Mouse (Mus musculus): ENCODE measurements around the gene Krt27.

Krt27 gene

DNA sequence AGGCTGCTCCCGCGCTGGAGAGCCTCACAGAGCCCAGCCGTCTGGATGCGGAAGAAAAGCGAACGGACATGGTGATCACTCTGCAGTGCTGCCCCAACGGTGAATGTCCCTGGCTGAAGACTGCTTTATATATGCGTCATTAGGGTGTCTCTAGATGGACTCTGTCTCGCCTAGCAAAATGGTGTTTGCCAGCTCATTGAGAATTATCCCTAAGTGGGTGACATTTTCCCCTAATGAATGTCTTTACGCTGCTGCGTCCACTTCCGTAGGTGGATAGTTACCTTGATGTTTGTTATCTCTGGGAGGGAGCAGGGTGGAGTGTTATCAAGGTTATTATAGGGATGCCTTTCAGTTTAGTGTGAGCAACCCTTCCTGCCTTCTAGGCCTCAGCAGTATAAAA is at the start of gene Krt27:
Gene Krt27 (minus strand): TSS at position 101 of the 400 bp plus-strand sequence.
- no peak for DNase-seq

- no peak for DNase-seq
Observed at GRCm38 (mm10) chr11:99399956-99400549, 49.1 kb upstream of the Krt27 start.

DNA sequence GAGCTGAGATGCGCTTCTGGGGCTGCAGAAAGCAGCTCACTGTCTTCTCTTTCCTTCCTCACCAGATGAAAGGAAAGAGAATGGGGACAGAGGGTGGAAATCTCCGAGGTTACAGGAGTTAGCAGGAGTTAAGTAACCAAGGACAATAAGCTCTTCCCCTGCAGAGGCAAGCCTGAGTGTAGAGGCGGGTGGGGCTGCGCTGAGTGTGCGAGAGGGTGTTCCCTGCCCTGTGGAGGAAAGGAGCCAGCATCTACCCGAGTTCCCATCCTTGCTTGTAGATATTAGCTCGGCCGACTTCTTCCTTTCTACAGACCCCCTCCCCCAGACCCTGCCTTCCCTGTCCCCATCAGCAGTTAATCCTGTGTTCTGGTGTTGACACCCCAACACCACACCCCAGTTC is 47.9 kb upstream of the Krt27 start:
- no peak for DNase-seq

- DNase-seq: no peak
Observed at GRCm38 (mm10) chr11:99398084-99398483, 47.2 kb upstream of the Krt27 start.

DNA sequence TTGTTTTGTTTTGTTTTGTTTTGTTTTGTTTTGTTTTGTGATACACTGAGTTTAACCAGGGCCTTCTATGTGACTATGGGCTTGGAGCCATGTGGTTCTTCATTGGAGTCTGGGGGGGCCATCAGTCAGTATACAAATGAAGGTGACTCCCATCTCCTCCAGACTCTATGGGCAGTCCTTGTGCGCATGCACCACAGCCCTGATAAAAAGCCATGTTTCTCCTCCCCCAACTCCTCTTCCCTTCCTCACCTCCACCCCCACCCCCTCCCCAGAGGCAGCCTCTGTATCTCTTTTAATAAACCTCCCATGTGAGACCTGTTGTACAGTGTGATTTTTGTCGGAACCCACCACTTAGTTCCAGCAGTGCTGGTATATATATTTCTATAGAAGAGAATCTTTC is 45.8 kb upstream of the Krt27 start:
- DNase-seq: no peak

- DNase-seq: no peak
Observed at GRCm38 (mm10) chr11:99396034-99396433, 45.1 kb upstream of the Krt27 start.

DNA sequence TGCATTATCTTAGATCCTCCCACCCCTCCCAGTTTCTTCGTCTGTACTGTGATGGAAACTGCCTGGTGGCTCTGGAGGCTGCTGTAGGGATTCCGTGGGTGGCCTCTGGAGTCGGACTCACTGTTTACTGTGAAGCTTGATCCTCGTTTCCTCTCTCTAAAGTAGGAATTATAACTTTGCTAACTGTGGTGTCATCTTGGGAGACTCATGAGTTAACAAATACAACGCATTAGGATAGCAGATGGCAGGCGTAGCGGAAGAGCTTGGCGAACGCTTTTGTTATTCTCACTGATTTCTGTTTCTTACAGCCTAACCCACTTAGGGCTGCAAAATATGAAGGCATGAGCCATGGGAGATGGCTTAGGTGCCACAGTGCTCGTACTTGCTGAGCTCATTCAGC is 41.6 kb upstream of the Krt27 start:
- DNase-seq: peak; percentile 23

GRCm38 (mm10) chr11:99391375-99391774 is 40.5 kb upstream of the Krt27 start:
- no peak for DNase-seq

DNA sequence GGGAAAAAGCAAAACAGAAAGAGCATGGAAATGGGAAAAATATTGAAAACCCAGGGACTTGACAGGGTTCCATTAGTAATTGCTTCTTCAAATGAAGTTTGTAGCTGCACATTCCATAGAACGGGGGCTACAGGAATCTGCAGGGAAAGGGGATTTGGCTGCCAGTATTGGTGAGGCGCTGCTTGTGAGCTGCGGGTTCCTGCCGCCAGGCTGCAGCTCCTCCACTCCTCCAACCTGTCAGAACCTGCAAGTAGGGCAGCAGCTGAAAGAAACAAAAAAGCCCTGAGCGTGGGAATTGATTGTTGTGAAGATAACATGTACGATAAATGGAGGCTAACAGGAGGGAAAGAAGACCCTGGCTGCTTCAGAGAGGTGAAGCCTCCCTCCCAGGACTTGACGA is 40.0 kb upstream of the Krt27 start:
- DNase-seq: no peak

GRCm38 (mm10) chr11:99389264-99389663 is 38.4 kb upstream of the Krt27 start, which contains the start of gene Krt10:
Gene Krt10 (minus strand): TSS chr11:99389364.
- DNase-seq: no peak

- DNase-seq: no peak
Observed at GRCm38 (mm10) chr11:99388661-99389060, 37.8 kb upstream of the Krt27 start.

DNA sequence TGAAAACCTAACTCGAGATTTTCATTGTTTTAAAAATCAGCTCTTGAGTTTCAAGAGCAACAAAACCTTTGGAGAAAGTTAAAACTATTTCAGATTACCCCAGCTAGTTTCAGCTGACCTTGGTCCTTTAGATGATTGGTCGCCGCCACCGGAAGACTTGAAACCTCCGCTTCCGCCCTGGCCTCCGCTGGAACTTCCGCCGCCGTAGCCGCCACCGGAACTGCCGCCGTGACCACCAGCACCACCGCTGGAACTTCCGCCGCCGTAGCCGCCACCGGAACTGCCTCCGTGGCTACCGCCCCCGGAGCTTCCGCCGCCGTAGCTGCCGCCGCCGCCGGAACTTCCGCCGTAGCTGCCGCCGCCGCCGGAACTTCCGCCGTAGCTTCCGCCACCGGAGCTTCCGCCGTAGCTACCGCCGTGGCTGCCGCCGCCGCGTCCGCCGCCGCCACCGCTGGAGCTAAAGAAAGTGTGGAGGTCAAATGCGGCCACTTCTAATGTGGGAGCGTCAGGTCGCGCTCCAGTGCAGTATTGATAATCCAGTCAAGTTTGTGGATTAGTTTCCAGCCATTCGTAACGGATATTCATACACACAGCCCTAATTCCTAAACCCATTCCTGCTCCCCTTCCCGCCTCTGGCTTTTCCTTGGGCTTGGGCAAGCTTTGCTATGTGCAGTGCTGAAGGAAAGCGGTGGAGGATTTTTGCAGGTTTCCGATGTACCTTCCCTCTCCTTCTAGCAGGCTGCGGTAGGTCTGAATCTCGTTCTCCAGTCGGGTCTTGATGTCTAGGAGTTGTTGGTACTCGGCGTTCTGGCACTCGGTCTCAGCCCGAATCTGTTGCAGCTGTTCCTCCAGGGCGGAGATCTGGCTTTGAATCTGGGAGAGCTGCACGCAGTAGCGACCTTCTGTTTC is 35.2 kb upstream of the Krt27 start:
- DNase-seq: peak; percentile 88

DNA sequence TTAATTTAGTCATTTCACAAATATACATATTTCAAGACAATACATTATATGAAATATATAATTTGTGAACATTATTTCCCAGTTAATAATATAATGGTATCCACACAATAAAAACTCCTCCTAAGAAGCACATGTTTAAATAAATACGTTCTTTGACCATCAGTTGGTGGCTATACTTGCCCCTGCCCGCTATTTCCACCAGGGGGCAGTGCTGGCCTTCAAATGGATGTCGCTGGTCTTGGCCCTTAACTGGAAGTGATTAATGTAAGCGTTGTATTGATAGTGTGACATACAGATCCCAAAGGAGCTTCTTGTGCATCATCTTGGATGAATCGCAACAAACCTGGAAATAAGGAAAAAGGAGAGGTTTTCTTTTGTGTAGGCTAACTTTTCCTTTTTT is 28.7 kb upstream of the Krt27 start:
- peak; percentile 54 for DNase-seq

GRCm38 (mm10) chr11:99374803-99375202 is 23.9 kb upstream of the Krt27 start, which contains the start of gene Krt28:
Gene Krt28 (minus strand): TSS chr11:99374903.
- DNase-seq: no peak

DNA sequence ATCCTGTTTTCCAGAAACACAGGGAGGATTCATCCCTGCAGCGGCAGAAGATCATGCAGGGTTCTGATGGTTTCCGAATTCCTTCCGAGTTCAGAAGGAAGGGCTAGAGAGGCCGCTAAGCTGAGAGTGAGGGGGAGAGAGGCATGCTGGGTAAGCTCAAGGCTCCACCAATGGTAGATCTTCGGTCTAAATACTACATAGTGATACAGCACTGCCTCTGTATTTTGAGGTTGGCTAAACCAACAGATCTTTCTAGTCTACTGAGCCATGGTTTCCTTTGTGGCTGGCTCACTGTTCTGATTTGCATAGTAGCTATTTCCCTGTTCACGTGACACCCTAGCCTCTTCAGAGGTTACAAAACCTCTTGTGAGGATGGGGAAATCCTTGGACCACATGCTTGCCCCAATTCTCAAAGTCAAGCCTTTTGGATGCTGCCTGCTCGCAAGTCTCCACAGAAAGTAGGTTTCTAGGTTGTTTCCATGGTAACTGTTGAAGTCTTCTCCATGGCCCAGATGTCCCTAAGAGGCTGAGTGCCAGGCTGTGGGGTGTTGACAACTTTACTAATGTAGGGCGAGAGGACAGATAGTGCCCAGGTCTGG is 19.0 kb upstream of the Krt27 start:
- peak; percentile 50 for DNase-seq

- no peak for DNase-seq
Observed at GRCm38 (mm10) chr11:99369229-99369628, 18.3 kb upstream of the Krt27 start.

DNA sequence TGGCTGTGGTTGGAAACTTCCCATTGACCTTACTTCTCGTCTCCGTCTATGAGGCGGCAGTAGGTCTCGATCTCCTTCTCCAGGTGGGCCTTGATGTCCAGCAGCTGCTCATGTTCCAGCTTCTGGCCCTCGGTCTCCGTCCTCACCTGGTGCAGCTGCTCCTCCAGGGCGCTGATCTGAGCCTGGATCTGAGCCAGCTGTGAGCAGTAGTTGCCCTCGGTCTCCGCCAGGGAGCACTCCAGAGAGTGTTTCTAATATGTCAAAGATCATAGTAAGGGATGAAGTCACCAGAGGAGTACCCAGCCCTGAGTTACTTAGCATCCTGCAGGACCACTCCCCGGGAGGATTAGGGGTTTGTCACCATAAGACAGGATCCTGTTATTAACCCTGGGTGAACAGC is 15.9 kb upstream of the Krt27 start:
- no peak for DNase-seq

DNA sequence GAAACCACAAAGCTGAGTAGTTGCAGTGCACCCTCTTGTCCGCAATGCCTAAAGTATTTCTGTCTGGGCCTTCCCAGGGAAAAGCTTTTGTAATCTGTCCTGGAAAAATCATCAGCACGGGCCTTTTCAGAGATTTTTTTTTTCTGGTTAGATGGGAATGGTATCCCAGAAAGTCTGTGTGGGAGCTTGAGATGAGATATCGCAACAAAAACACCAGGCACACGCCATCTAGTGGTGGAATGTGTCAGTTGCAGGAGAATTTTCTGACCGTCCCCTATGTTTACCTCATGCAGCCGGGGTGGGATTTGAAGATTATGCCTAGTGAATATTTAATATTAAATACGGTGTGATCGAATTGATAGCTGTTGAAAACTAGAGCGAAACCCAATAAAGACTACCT is 13.5 kb upstream of the Krt27 start:
- DNase-seq: peak; percentile 30

DNA sequence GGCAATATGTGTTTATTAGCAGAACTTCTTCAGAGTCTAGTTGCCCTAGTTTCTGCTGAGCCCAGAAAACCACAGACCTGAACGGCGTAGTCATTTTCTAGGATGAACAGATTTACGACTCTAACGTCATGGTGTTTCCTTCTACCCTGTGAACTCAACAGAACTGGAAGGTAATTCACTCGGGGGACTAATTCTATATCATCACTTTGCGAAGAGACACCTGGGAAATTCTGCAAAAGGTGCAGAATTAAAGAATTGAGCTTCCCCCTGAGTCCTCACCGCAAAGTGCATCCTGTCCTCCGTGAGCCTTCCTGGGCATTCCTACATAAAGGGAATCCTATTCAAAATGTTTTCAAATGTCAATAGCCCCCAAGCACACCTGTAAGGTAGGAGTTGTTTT is 10.5 kb upstream of the Krt27 start:
- no peak for DNase-seq

- DNase-seq: no peak
Observed at GRCm38 (mm10) chr11:99339299-99339847, 11.5 kb downstream of the Krt27 start.

DNA sequence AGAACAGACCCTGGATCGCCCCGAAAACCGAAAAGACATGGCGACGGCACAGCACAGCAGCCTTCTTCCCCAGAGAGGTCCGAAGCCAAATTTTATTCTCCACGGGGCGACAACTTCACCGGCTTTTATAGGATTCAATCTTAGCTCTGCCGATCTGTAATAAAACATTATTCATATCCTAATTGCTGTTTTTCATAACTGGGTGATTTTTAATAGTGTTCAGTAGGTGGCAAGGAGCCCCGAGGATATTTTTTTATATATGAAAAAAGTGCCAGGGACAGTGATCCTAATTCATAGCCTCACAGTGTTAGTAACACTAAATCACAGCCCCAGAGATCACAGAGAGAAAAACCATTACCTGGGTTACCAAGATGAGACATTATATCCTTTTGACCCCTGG is 13.0 kb downstream of the Krt27 start, which contains the start of gene Krt26:
Gene Krt26 (minus strand): TSS at position 101 of the 400 bp plus-strand sequence.
- DNase-seq: no peak

DNA sequence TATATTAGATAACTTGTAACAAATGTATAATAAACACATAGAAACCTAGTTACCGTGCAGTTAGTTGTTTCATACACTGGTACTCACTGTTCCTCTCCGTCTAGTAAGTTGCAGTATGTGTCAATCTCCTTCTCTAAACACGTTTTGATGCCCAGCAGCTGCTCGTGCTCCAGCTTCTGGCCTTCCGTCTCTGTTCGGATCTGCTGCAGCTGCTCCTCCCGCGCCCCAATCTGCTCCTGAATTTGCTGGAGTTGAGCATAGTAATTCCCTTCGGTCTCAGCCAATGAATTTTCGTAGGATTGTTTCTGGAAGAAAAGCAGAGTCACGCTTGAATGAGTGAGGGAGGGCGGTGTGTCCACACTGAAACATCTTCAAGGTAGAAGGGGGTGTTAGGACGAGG is 17.5 kb downstream of the Krt27 start:
- peak; percentile 23 for DNase-seq

DNA sequence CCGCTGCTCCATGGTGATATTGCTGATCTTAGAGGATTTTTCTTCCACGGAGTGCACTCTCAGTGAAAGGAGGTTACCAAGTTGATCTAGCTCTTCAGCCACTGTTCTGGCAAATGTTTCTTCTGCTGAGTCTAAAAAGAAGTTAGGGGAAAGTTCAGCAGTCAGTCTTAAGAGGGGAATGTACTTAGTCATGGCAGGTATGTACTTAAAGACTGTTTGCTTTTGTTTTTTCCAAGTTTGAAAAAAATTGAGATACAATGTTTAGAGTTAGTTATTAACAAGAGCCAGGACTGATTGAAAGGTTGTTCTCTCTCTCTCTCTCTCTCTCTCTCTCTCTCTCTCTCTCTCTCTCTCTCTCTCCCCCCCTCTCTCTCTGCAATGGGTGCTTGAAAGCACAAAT is 21.2 kb downstream of the Krt27 start:
- no peak for DNase-seq

All from right cerebral cortex, postnatal 25 days (tissue).